Mouse (Mus musculus) layer of hippocampus, adult 11-12 months (tissue): ENCODE results near the gene Tmem59l.

Experiments
- DNase-seq: peaks from one replicate; pipeline ENCODE4 v3.0.0; 2022; ENCODE audit warnings: low spot score

The Tmem59l gene

GRCm38 (mm10) chr8:70460199-70460598, 27.0 kb downstream of the Tmem59l start:
- no peak for DNase-seq

GRCm38 (mm10) chr8:70459636-70460035, 27.5 kb downstream of the Tmem59l start:
- DNase-seq, result no peak

- DNase-seq, result no peak
Measured at GRCm38 (mm10) chr8:70458462-70458861, 28.7 kb downstream of the Tmem59l start.

- DNase-seq, result no peak
Measured at GRCm38 (mm10) chr8:70457882-70458281, 29.3 kb downstream of the Tmem59l start.

- no peak for DNase-seq
Measured at GRCm38 (mm10) chr8:70456996-70457395, 30.2 kb downstream of the Tmem59l start.

GRCm38 (mm10) chr8:70453852-70454251, 33.3 kb downstream of the Tmem59l start:
- DNase-seq, result no peak

- no peak for DNase-seq
Measured at GRCm38 (mm10) chr8:70452196-70452966, 34.8 kb downstream of the Tmem59l start.

GRCm38 (mm10) chr8:70447639-70448420, 39.3 kb downstream of the Tmem59l start:
- DNase-seq, result peak; percentile 58

- DNase-seq, result no peak
Measured at GRCm38 (mm10) chr8:70445988-70446387, 41.2 kb downstream of the Tmem59l start.

- no peak for DNase-seq
Measured at GRCm38 (mm10) chr8:70443326-70443725, 43.8 kb downstream of the Tmem59l start.

GRCm38 (mm10) chr8:70441565-70441964, 45.6 kb downstream of the Tmem59l start:
- DNase-seq, result no peak

GRCm38 (mm10) chr8:70440246-70440645, 46.9 kb downstream of the Tmem59l start:
- no peak for DNase-seq

GRCm38 (mm10) chr8:70439848-70440179, 47.3 kb downstream of the Tmem59l start:
- DNase-seq, result no peak

GRCm38 (mm10) chr8:70439055-70439847, 47.9 kb downstream of the Tmem59l start, which contains the start of gene Crtc1:
Crtc1 (minus strand) TSS chr8:70439579.
- peak; percentile 96 for DNase-seq

- DNase-seq, result no peak
Measured at GRCm38 (mm10) chr8:70438423-70438822, 48.7 kb downstream of the Tmem59l start.

GRCm38 (mm10) chr8:70435156-70435555, 52.0 kb downstream of the Tmem59l start:
- DNase-seq, result no peak
